19 mouse cellular contexts compared by ENCODE assay signal in genomic region chr14:21892341-21892659, GRCm38 (mm10). TPM values are rescaled to one million over a fixed set of nuclear protein-coding genes. Genes with fewer than 3 reads are reported as not detected.
DNase-seq lines count a peak whose midpoint lies in the region; ATAC-seq and TF ChIP-seq lines count a peak whose summit lies in the region.
"Had no signal": no experiment of that assay in that cellular context is flagged by ENCODE, and none has a peak within 500 bp of the region (broad histone marks: within the 10 kb centered on the region; RNA-seq: fewer than 3 reads in every experiment).

No protein-coding gene starts in this region.

- no peaks in the 10 kb centered on the region for H3K27me3 ChIP-seq in hindbrain, embryonic 10.5 days (ENCODE audit: insufficient read depth, poor library complexity, severe bottlenecking)
- H3K27me3 ChIP-seq in hindbrain, postnatal 0 days (ENCODE audit: insufficient read depth, low read length) = no peaks in the 10 kb centered on the region
- no peaks in the 10 kb centered on the region for H3K27me3 ChIP-seq in embryonic facial prominence, embryonic 14.5 days (replicated peaks; ENCODE audit: control insufficient read depth, insufficient read depth, low read length)
- H3K27me3 ChIP-seq in intestine, embryonic 16.5 days (replicated peaks; ENCODE audit: control insufficient read depth, insufficient read depth, low read length) = no peaks in the 10 kb centered on the region
- H3K27me3 ChIP-seq in stomach, embryonic 14.5 days (ENCODE audit: control insufficient read depth, insufficient read depth, low read length) = no peaks in the 10 kb centered on the region
- H3K27me3 ChIP-seq: embryonic facial prominence, embryonic 13.5 days; forebrain, embryonic 12.5 days; heart, embryonic 12.5 days; Patski had no signal

- H3K9ac ChIP-seq in hindbrain, postnatal 0 days (replicated peaks; ENCODE audit: low read length) = no peak overlapping the region
- no peak overlapping the region for H3K9ac ChIP-seq in embryonic facial prominence, embryonic 14.5 days (ENCODE audit: low read depth, low read length)
- H3K9ac ChIP-seq in intestine, embryonic 16.5 days (ENCODE audit: low read depth, low read length) = no peak overlapping the region
- H3K9ac ChIP-seq in stomach, embryonic 14.5 days (replicated peaks; ENCODE audit: low read depth, low read length) = no peak overlapping the region
- H3K9ac ChIP-seq: embryonic facial prominence, embryonic 13.5 days; forebrain, embryonic 12.5 days; heart, embryonic 12.5 days had no signal

- ATAC-seq in hindbrain, postnatal 0 days = no peak; the same call in 1 of the 2 replicates
- ATAC-seq in embryonic facial prominence, embryonic 14.5 days (ENCODE audit: low read depth) = no peak
- ATAC-seq in intestine, embryonic 16.5 days = no peak
- ATAC-seq in stomach, embryonic 14.5 days (ENCODE audit: insufficient number of reproducible peaks, insufficient read depth, low FRiP score, low read depth) = no peak
- ATAC-seq in activated CD4-positive, CD25-positive, alpha-beta regulatory T cell, adult 4 months = no peak
- ATAC-seq: Patski had no signal

- no peaks in the 10 kb centered on the region for H3K9me3 ChIP-seq in hindbrain, embryonic 10.5 days
- no peaks in the 10 kb centered on the region for H3K9me3 ChIP-seq in hindbrain, postnatal 0 days (ENCODE audit: low read length)
- H3K9me3 ChIP-seq in embryonic facial prominence, embryonic 14.5 days (ENCODE audit: control insufficient read depth, low read length) = no peaks in the 10 kb centered on the region
- no peaks in the 10 kb centered on the region for H3K9me3 ChIP-seq in intestine, embryonic 16.5 days (ENCODE audit: control insufficient read depth, low read length)
- H3K9me3 ChIP-seq in stomach, embryonic 14.5 days (ENCODE audit: control insufficient read depth, low read depth, low read length) = no peaks in the 10 kb centered on the region
- H3K9me3 ChIP-seq: embryonic facial prominence, embryonic 13.5 days; forebrain, embryonic 12.5 days had no signal

- peaks cover 15% of the 10 kb centered on the region for H3K4me1 ChIP-seq in hindbrain, embryonic 10.5 days (replicated peaks)
- H3K4me1 ChIP-seq in hindbrain, postnatal 0 days (ENCODE audit: insufficient read depth, low read length) = no peaks in the 10 kb centered on the region
- H3K4me1 ChIP-seq in embryonic facial prominence, embryonic 14.5 days (ENCODE audit: control insufficient read depth, insufficient read depth, low read length) = peaks cover 7% of the 10 kb centered on the region; the same call in 1 of the 2 replicates
- H3K4me1 ChIP-seq in intestine, embryonic 16.5 days (ENCODE audit: control insufficient read depth, insufficient read depth, low read length) = peaks cover 13% of the 10 kb centered on the region
- no peaks in the 10 kb centered on the region; the same call in 1 of the 2 replicates for H3K4me1 ChIP-seq in stomach, embryonic 14.5 days (ENCODE audit: control insufficient read depth, insufficient read depth, low read length)

- no peak for TF ChIP-seq CTCF in hindbrain, postnatal 0 days (IDR thresholded peaks at IDR 0.05; ENCODE audit: low read depth)

- H3K36me3 ChIP-seq in hindbrain, embryonic 10.5 days = no peaks in the 10 kb centered on the region
- no peaks in the 10 kb centered on the region for H3K36me3 ChIP-seq in hindbrain, postnatal 0 days (ENCODE audit: insufficient read depth, low read length)
- H3K36me3 ChIP-seq in embryonic facial prominence, embryonic 14.5 days (ENCODE audit: control insufficient read depth, insufficient read depth, low read length) = no peaks in the 10 kb centered on the region
- H3K36me3 ChIP-seq in intestine, embryonic 16.5 days (ENCODE audit: control insufficient read depth, insufficient read depth, low read length) = no peaks in the 10 kb centered on the region
- no peaks in the 10 kb centered on the region for H3K36me3 ChIP-seq in stomach, embryonic 14.5 days (ENCODE audit: control insufficient read depth, insufficient read depth, low read length)
- H3K36me3 ChIP-seq: embryonic facial prominence, embryonic 13.5 days; forebrain, embryonic 12.5 days; heart, embryonic 12.5 days had no signal

- H3K4me2 ChIP-seq in hindbrain, postnatal 0 days (ENCODE audit: low read depth, low read length) = no peak overlapping the region
- 0 out of 2 replicates have a peak overlapping the region, but pooled peaks have one; percentile 30 for H3K4me2 ChIP-seq in embryonic facial prominence, embryonic 14.5 days (ENCODE audit: low read depth, low read length)
- no peak overlapping the region for H3K4me2 ChIP-seq in intestine, embryonic 16.5 days (ENCODE audit: low read depth, low read length)
- H3K4me2 ChIP-seq in stomach, embryonic 14.5 days (replicated peaks; ENCODE audit: low read depth, low read length) = no peak overlapping the region
- H3K4me2 ChIP-seq: forebrain, embryonic 12.5 days; midbrain, embryonic 11.5 days had no signal

- H3K4me3 ChIP-seq in hindbrain, embryonic 10.5 days = no peak overlapping the region
- H3K4me3 ChIP-seq in hindbrain, postnatal 0 days (ENCODE audit: low read length) = no peak overlapping the region
- no peak overlapping the region for H3K4me3 ChIP-seq in embryonic facial prominence, embryonic 14.5 days (ENCODE audit: low read depth, low read length)
- no peak overlapping the region for H3K4me3 ChIP-seq in intestine, embryonic 16.5 days (ENCODE audit: low read length)
- no peak overlapping the region for H3K4me3 ChIP-seq in stomach, embryonic 14.5 days (ENCODE audit: low read depth, low read length)
- H3K4me3 ChIP-seq: embryonic facial prominence, embryonic 13.5 days; forebrain, embryonic 12.5 days; heart, embryonic 12.5 days; myocyte had no signal

- peak overlapping the region; percentile 59; the same call in 1 of the 2 replicates for H3K27ac ChIP-seq in hindbrain, embryonic 10.5 days
- no peak overlapping the region for H3K27ac ChIP-seq in hindbrain, postnatal 0 days
- no peak overlapping the region for H3K27ac ChIP-seq in embryonic facial prominence, embryonic 14.5 days (replicated peaks; ENCODE audit: low read depth, low read length)
- H3K27ac ChIP-seq in intestine, embryonic 16.5 days (ENCODE audit: low read length) = peak overlapping the region; percentile 68; the same call in 1 of the 2 replicates
- H3K27ac ChIP-seq in stomach, embryonic 14.5 days (ENCODE audit: low read length) = peak overlapping the region; percentile 10; the same call in 1 of the 2 replicates
- H3K27ac ChIP-seq: forebrain, embryonic 12.5 days had no signal

- peak; percentile 16 for DNase-seq in hindbrain, embryonic 10.5 days (ENCODE audit: low spot score)
- no peak for DNase-seq in hindbrain, postnatal 0 days (ENCODE audit: low spot score)
- DNase-seq in embryonic facial prominence, embryonic 14.5 days (ENCODE audit: low spot score) = no peak
- no peak for DNase-seq in urinary bladder, postnatal 14 days (ENCODE audit: low spot score)
- DNase-seq: B cell, adult 2 months; cerebellum, adult 11-12 months; cerebellum, postnatal 36 days; gastrocnemius, postnatal 25 days; kidney, adult 18-20 months; thymus, postnatal 14 days had no signal

- WGBS in hindbrain, embryonic 10.5 days = 65% methylated on average over 6 of the region's 6 CpGs
- WGBS in hindbrain, postnatal 0 days = 55% methylated on average over 6 of the region's 6 CpGs
- WGBS in embryonic facial prominence, embryonic 14.5 days = 65% methylated on average over 6 of the region's 6 CpGs
- WGBS in intestine, embryonic 16.5 days = 42% methylated on average over 6 of the region's 6 CpGs
- WGBS in stomach, embryonic 14.5 days = 36% methylated on average over 6 of the region's 6 CpGs

RNA-seq across cellular contexts. Expression of gene Comtd1, which starts 43.5 kb away (rescaled TPM):
- 15.7 and 16.8 TPM in 2 replicates for polyA plus RNA-seq in hindbrain, embryonic 10.5 days (2016; fragmentation: Nextera tagmentation; extraction: Ambion mirVana)
- 37.1 and 47.9 TPM in 2 replicates for total RNA-seq in hindbrain, postnatal 0 days (2014; rRNA removed)
- polyA plus RNA-seq in hindbrain, postnatal 0 days (2015; fragmentation: Nextera tagmentation; extraction: Ambion mirVana) = 62.2 and 62.8 TPM in 2 replicates
- 18.7 and 19.4 TPM in 2 replicates for polyA plus RNA-seq in embryonic facial prominence, embryonic 14.5 days (2014; fragmentation: Nextera tagmentation; extraction: Ambion mirVana)
- polyA plus RNA-seq in intestine, embryonic 16.5 days (2015; fragmentation: Nextera tagmentation; extraction: Ambion mirVana) = 88.2 and 89.1 TPM in 2 replicates
- 25.8 and 29.8 TPM in 2 replicates for polyA plus RNA-seq in stomach, embryonic 14.5 days (2014; fragmentation: Nextera tagmentation; extraction: Ambion mirVana)
- 10 to 100 TPM; 17.4 to 27.6 TPM for polyA plus RNA-seq in activated CD4-positive, CD25-positive, alpha-beta regulatory T cell, adult 4 months (2017; shearing (Covaris generic))

Comparison
In these comparisons a context has a peak if more than half of its experiments do, and no peak if none do; other contexts are left out.
1. H3K27ac ChIP-seq: peak in hindbrain, embryonic 10.5 days (single experiment), intestine, embryonic 16.5 days (single experiment) and stomach, embryonic 14.5 days (single experiment); none in hindbrain, postnatal 0 days (single experiment) and embryonic facial prominence, embryonic 14.5 days (single experiment).